Mouse (Mus musculus) forebrain, postnatal 0 days (tissue): ENCODE measurements at regions not wholly inside any gene's neighbourhood (a gene's known extent, or its start where the extent isn't known, plus 50 kb on each side); places are given as distances from the start of the nearest gene placed in this dataset.

Source experiments
- ATAC-seq: fragments of 200-750 bp; cut with Nextera tagmentation; 2 replicates; pipeline ENCODE4 v1.8.0; 2017; ENCODE audit warnings: mild to moderate bottlenecking, moderate library complexity
- DNase-seq: peaks from one replicate; pipeline ENCODE4 v3.0.0-alpha.2; 2015
- H3K27ac ChIP-seq: fragments of 300-500 bp; sonication (generic); 2 replicates; pipeline ENCODE4 v1.5.1; 2014; ENCODE audit warnings: low read depth, mild to moderate bottlenecking, antibody characterized with exemption, low read length, moderate library complexity, mixed read lengths
- H3K27me3 ChIP-seq: fragments of 300-500 bp; sonication (generic); 2 replicates; pipeline ENCODE4 v1.6.1; 2014; ENCODE audit warnings: mild to moderate bottlenecking, low read length, mixed read lengths; ENCODE audit not compliant: insufficient read depth
- H3K36me3 ChIP-seq: fragments of 300-500 bp; sonication (generic); 2 replicates; pipeline ENCODE4 v1.6.1; 2014; ENCODE audit warnings: mild to moderate bottlenecking, moderate library complexity; ENCODE audit not compliant: insufficient read depth
- H3K4me1 ChIP-seq: fragments of 300-500 bp; sonication (generic); 2 replicates; pipeline ENCODE4 v1.6.1; 2014; ENCODE audit warnings: antibody characterized with exemption; ENCODE audit not compliant: insufficient read depth
- H3K4me2 ChIP-seq: fragments of 300-500 bp; sonication (generic); 2 replicates; pipeline ENCODE4 v1.6.1; 2014; ENCODE audit warnings: low read depth, mild to moderate bottlenecking, moderate library complexity
- H3K4me3 ChIP-seq: fragments of 300-500 bp; sonication (generic); 2 replicates; pipeline ENCODE4 v1.5.1; 2014; ENCODE audit warnings: low read depth, low read length, mixed read lengths
- H3K9ac ChIP-seq: fragments of 300-500 bp; sonication (generic); 2 replicates; pipeline ENCODE4 v1.6.1; 2014; ENCODE audit warnings: mild to moderate bottlenecking
- H3K9me3 ChIP-seq: fragments of 300-500 bp; sonication (generic); 2 replicates; pipeline ENCODE4 v1.6.1; 2016; ENCODE audit warnings: low read length
- CTCF ChIP-seq: sonication (generic); IDR thresholded peaks from 2 replicates; pipeline ENCODE4 v1.5.1; 2016; ENCODE audit warnings: antibody characterized with exemption, control low read depth, low read depth
- WGBS: fragments of 180-500 bp; shearing (Covaris S2); extraction: QIAGEN DNeasy Blood & Tissue Kit; methylation state at CpG from one replicate; pipeline ENCODE4 v1.1.7; 2014; 5-methylcytosine and 5-hydroxymethylcytosine counted together

DNA sequence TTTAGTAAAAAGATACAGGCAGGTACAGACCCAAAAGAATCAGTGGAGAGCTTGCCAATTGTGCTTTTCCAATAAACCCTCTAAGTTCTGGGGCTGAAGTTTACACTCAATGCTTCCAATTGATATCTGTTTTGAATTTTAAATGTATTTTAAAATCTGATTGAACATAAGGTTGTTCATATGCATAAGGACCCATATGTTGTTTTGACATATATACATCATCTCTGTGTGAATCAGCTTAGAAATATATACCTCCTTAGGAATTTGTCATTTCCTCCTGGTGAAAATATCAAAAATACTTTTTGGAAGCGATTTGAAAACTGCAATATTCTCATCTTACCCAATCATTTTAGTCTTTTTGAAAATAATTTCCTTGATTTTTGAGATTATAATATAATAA is 1140.3 kb downstream of the Tbl1xr1 start:
- H3K4me1 ChIP-seq = no peaks in the 10 kb centered on the region
- WGBS = 72% methylated on average over 1 of the region's 1 CpGs
- no peak; the same call in 1 of the 2 replicates for ATAC-seq
- H3K4me3 ChIP-seq = no peak overlapping the region
- no peak overlapping the region for H3K9ac ChIP-seq
- H3K36me3 ChIP-seq = no peaks in the 10 kb centered on the region
- no peak for TF ChIP-seq CTCF
- no peak overlapping the region for H3K27ac ChIP-seq
- DNase-seq = no peak
- H3K4me2 ChIP-seq = no peak overlapping the region
- no peaks in the 10 kb centered on the region for H3K9me3 ChIP-seq
- H3K27me3 ChIP-seq = no peaks in the 10 kb centered on the region

DNA sequence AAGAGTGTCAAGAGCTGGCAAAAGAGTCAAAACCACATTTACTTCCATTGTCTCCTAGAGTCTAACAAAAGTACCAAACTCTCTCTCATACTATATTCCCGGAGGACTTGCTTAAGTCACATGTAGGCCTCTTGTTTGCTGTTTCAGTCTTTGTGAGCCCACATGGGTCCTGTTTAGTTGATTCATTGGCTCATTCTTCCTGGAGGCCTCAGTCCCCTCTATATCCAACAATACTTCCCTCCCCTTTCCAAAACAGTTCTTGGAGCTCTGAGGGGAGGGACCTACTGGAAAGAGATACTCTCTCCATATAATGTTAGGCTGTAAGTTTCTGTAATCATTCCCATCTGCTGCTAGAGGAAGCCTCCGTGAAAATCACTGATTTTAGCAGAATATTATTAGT is 1171.8 kb downstream of the Tbl1xr1 start:
- Histone ChIP-seq H3K27ac (no peak overlapping the region), H3K4me2 (no peak overlapping the region), H3K4me1 (no peaks in the 10 kb centered on the region), H3K9me3 (no peaks in the 10 kb centered on the region), H3K9ac (no peak overlapping the region), H3K27me3 (no peaks in the 10 kb centered on the region), H3K4me3 (no peak overlapping the region), H3K36me3 (no peaks in the 10 kb centered on the region)
- 92% methylated on average over 2 of the region's 2 CpGs for WGBS
- TF ChIP-seq CTCF = no peak
- ATAC-seq (no peak), DNase-seq (no peak)

DNA sequence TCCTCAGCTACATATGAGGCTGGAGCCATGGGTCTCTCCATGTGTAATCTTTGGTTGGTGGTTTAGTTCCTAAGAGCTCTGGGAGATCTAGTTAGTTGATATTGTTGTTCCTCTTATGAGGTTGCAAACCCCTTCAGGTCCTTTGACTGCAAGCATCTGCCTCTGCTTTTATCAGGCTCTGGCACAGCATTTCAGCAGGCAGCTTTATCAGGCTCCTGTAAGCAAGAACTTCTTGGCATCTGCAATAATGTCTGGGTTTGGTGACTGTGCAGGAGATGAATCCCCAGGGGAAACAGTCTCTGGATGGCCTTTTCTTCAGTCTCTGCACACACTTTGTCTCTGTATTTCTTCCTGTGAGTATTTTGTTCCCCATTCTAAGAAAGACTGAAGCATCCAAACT is 1175.7 kb downstream of the Tbl1xr1 start:
- H3K27me3 ChIP-seq = no peaks in the 10 kb centered on the region
- ATAC-seq (no peak), DNase-seq (no peak)
- H3K9ac ChIP-seq = no peak overlapping the region
- H3K4me2 ChIP-seq = no peak overlapping the region
- H3K27ac ChIP-seq = no peak overlapping the region
- no peaks in the 10 kb centered on the region for H3K9me3 ChIP-seq
- no peaks in the 10 kb centered on the region for H3K4me1 ChIP-seq
- H3K36me3 ChIP-seq = no peaks in the 10 kb centered on the region
- no peak for TF ChIP-seq CTCF
- no peak overlapping the region for H3K4me3 ChIP-seq

DNA sequence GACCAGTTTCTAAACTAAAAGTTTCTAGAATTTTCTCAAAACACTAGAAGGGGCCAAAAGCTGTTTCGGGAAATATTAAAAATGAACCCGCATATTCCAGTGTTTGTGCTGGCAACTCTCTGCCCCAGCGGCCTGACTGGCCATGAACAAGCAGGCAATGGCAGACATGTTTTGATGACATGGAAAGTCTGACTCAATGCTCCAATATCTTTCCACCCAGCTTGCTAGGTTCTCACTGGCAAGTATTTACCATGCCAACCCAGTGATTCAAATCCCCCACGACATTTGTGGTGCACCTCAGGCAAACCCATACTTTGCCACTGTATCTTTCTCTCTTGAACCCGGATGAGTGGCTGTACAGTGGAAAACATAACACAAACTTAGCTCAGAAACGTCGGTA is 1222.4 kb downstream of the Tbl1xr1 start:
- Histone ChIP-seq H3K4me2 (no peak overlapping the region), H3K27ac (no peak overlapping the region), H3K36me3 (no peaks in the 10 kb centered on the region), H3K4me1 (no peaks in the 10 kb centered on the region), H3K9me3 (no peaks in the 10 kb centered on the region), H3K9ac (no peak overlapping the region), H3K27me3 (no peaks in the 10 kb centered on the region), H3K4me3 (no peak overlapping the region)
- DNase-seq (no peak), ATAC-seq (no peak)
- WGBS = 89% methylated on average over 7 of the region's 7 CpGs
- TF ChIP-seq CTCF = no peak

DNA sequence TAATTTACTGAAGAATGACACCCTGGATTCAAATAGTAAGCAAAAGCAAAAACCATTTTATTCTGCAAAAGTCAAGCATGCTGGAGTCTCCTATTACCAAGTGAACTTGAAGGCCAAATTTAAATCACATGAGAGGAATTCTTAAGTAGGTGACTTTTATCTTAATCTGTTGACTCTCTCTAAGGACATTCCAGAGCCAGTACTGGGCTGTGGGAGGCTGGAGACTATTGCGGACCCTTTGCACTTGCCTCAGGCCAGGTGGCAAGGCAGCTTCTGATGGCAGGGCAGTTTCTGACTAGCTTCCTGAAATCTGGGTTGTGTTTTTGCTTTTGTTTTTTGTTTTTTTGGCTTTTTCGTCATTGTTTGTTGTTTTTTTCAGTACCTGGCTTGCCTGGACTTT is 1257.8 kb downstream of the Tbl1xr1 start:
- Histone ChIP-seq H3K9me3 (no peaks in the 10 kb centered on the region), H3K27ac (no peak overlapping the region), H3K9ac (no peak overlapping the region), H3K4me3 (no peak overlapping the region), H3K4me1 (no peaks in the 10 kb centered on the region), H3K27me3 (no peaks in the 10 kb centered on the region), H3K36me3 (no peaks in the 10 kb centered on the region), H3K4me2 (no peak overlapping the region)
- WGBS = 83% methylated on average over 2 of the region's 2 CpGs
- ATAC-seq = no peak
- no peak for TF ChIP-seq CTCF
- no peak for DNase-seq

DNA sequence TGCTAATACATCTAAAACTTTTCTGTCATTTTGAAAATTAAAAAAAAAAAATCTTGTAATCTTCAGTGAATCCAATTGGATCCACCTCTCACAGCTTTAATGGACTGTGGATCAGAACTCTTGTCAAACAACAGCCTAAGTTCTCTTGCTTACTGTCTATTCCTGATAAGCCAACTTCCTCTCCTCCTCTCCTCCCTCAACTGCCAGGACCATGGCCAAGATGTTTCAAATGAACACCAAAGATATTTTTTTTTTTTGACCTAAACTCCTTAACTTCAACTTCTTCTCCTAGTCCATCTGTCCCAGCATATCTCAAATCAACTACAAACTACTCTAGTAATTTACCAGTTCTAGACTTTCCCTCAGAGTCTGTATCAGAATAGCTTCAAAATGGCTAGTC is 1258.5 kb downstream of the Tbl1xr1 start:
- Histone ChIP-seq H3K4me2 (no peak overlapping the region), H3K27me3 (no peaks in the 10 kb centered on the region), H3K36me3 (no peaks in the 10 kb centered on the region), H3K4me3 (no peak overlapping the region), H3K27ac (no peak overlapping the region), H3K9me3 (no peaks in the 10 kb centered on the region), H3K4me1 (no peaks in the 10 kb centered on the region), H3K9ac (no peak overlapping the region)
- ATAC-seq (no peak), DNase-seq (no peak)
- TF ChIP-seq CTCF = no peak

DNA sequence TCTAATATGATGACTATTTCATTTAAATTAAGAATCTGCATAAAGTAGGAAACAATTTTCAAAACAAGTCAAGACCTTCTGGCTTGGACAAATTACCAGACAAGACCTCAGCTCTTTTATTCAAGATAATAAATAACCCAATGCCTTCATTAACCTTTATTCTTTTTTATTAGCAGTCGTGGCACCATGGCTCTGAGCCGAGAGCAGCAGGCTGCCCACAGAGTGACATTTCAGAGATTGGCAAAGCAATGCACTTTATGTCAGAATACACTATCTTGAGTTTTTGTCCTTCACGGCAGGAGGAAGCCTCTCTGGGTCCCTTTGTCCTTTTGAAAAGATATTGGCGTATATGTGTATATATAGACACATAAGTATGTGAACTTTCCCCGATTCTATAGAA is 1297.9 kb downstream of the Tbl1xr1 start:
- Histone ChIP-seq H3K4me2 (no peak overlapping the region), H3K9ac (no peak overlapping the region), H3K4me3 (no peak overlapping the region), H3K9me3 (no peaks in the 10 kb centered on the region), H3K36me3 (no peaks in the 10 kb centered on the region), H3K4me1 (no peaks in the 10 kb centered on the region), H3K27me3 (no peaks in the 10 kb centered on the region), H3K27ac (no peak overlapping the region)
- ATAC-seq (no peak), DNase-seq (no peak)
- TF ChIP-seq CTCF = no peak
- 65% methylated on average over 5 of the region's 5 CpGs for WGBS

DNA sequence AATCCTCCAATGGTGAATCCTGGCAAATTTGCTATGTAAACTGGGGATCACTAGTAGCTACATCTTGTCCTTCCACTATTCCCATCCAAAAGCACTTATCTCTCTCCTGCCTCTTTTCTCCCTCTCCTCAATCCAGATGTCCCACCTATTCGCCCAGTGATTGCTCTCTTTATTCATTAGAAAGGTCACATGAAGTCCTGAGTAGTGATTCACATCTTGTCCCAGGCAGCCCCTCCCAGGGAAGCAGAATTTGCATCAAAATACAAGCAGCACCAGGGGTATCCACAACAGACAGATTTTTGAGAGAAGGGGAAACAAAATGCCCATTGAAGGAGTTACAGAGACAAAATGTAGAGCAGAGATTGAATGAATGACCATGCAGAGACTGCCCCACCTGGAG is 1328.4 kb downstream of the Tbl1xr1 start:
- Histone ChIP-seq H3K27ac (no peak overlapping the region), H3K27me3 (no peaks in the 10 kb centered on the region), H3K36me3 (no peaks in the 10 kb centered on the region), H3K4me3 (no peak overlapping the region), H3K9me3 (no peaks in the 10 kb centered on the region), H3K4me2 (no peak overlapping the region), H3K4me1 (no peaks in the 10 kb centered on the region), H3K9ac (no peak overlapping the region)
- no peak for TF ChIP-seq CTCF
- 35% methylated on average over 1 of the region's 1 CpGs for WGBS
- no peak for DNase-seq
- ATAC-seq = no peak
